Mouse (Mus musculus): ENCODE results near the gene Trem2. TPM values are rescaled to one million over a fixed set of nuclear protein-coding genes. Genes with fewer than 3 reads are reported as not detected.
"Not testable (repeated sequence)": the region's sequence is repeated elsewhere in the genome, so short reads cannot be mapped to it uniquely, and the experiment has no call there.

Trem2 gene
- polyA plus RNA-seq, 1 experiment from 2014 or later: 0.51 TPM

DNA sequence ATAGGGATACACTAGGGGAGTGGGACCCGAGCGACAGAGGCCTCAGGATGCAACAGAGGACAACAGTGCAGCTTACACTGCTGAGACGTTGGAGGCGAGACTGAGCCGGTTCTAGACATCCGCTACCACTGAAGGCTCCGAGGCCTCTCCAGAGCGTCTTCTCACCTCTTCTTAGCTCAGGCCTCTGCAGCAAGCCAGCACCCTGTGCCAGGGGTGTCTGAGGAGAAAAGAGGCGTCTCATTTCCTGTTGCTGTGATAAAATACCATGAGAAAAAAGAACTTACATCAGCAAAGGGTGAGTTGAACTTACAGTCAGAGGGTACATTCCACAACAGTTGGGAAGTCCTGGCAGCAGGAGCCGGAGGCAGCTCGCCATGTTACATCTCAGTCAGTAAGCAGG lies 20.6 kb upstream of the Trem2 start:
- no peaks in the 10 kb centered on the region for H3K36me3 ChIP-seq
- H3K27me3 ChIP-seq (ENCODE audit: low read depth, poor library complexity, severe bottlenecking): no peaks in the 10 kb centered on the region
- H3K27ac ChIP-seq: no peak overlapping the region
- no peak overlapping the region for H3K4me3 ChIP-seq
- H3K4me1 ChIP-seq: peaks cover 2% of the 10 kb centered on the region; the same call in 1 of the 2 replicates
- no peaks in the 10 kb centered on the region for H3K9me3 ChIP-seq (replicated peaks)
- 93% methylated on average over 11 of the region's 11 CpGs for WGBS
- DNase-seq (ENCODE audit: low spot score): no peak

DNA sequence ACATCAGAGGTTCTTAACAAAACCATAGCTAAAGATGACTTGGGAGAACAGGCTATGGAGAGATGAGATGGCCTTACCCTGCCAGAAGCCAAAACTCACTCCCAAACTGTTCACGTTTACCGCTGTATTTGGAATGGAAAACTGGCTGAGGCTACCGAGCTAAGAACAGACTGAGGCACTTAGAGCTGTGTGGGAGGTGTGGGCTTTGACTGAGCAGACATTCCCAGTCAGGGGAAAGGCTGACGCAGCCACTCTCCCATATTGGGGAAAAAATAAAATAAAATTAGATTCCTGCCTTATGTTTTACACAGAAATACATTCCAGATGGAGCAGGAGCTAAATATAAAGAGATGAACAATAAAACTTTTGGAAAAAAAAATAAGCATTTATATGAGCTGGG lies 19.5 kb upstream of the Trem2 start:
- no peak for DNase-seq (ENCODE audit: low spot score)
- H3K4me3 ChIP-seq: no peak overlapping the region
- H3K27me3 ChIP-seq (ENCODE audit: low read depth, poor library complexity, severe bottlenecking): no peaks in the 10 kb centered on the region
- H3K36me3 ChIP-seq: no peaks in the 10 kb centered on the region
- H3K4me1 ChIP-seq: peaks cover 2% of the 10 kb centered on the region; the same call in 1 of the 2 replicates
- WGBS: 87% methylated on average over 4 of the region's 4 CpGs
- no peak overlapping the region for H3K27ac ChIP-seq
- H3K9me3 ChIP-seq (replicated peaks): no peaks in the 10 kb centered on the region

DNA sequence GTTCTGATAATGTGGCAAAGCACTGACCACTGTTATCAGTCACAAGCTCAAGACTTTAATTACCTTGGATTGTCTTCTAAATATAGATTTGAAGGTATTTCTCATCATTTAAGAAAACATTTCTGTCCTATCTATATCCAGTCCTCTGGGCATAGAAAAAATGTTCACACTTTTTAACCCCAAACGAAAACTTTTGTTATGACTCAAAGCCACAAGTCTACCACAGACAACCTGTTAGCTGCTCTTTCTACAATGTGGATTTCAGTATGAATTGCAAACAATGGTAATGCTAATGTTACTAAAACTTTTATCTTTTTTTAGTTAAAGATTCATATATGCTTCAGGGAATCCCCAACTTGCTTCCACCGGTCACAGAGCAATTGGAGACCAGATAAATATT lies 13.7 kb upstream of the Trem2 start:
- Histone ChIP-seq H3K4me1 (peaks cover 2% of the 10 kb centered on the region; the same call in 1 of the 2 replicates), H3K4me3 (no peak overlapping the region), H3K9me3 (replicated peaks) (no peaks in the 10 kb centered on the region), H3K27me3 (ENCODE audit: low read depth, poor library complexity, severe bottlenecking) (no peaks in the 10 kb centered on the region), H3K27ac (no peak overlapping the region), H3K36me3 (no peaks in the 10 kb centered on the region)
- 98% methylated on average over 2 of the region's 2 CpGs for WGBS
- no peak for DNase-seq (ENCODE audit: low spot score)

DNA sequence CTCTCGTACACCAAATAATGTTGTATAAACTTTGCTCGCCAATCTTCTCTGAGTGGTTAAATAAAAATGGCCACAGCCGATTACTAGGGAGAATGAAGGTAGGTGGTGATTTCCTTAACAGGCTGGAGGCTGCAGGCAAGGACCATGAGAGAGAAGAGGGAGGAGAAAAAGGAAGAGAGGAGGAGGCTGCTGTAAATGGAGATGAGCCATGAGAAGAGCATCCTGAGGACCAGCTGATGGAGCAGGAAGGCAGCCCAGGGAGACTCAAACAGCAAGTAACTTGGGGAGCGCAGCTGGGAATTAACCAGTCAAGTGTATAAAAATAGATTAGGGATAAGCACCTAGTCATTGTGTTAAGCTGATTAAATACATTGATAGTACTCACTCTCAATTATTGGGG lies 12.0 kb upstream of the Trem2 start:
- WGBS: 95% methylated on average over 4 of the region's 4 CpGs
- Histone ChIP-seq H3K27ac (no peak overlapping the region), H3K4me3 (no peak overlapping the region), H3K27me3 (ENCODE audit: low read depth, poor library complexity, severe bottlenecking) (no peaks in the 10 kb centered on the region), H3K36me3 (no peaks in the 10 kb centered on the region), H3K4me1 (no peaks in the 10 kb centered on the region), H3K9me3 (replicated peaks) (no peaks in the 10 kb centered on the region)
- no peak for DNase-seq (ENCODE audit: low spot score)

DNA sequence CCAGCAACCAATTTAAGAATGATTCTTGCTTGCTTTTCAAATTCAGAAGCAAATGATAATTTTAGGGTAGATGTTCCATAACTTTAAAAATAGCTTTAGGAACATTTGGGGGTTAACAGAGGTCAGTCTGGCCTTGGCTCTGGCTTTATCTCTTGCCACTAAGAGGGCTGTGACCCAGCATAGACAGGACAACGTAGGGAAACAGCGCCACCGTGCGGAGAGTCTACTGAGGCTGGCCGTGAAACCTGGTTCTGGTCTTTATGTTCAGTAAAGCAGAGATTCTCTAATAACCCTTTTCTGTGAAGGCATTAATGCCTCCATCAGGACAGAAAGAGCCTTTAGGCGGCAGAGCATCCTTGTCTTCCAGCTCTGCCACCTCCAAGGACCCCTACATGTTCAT lies 9.3 kb upstream of the Trem2 start:
- H3K27me3 ChIP-seq (ENCODE audit: low read depth, poor library complexity, severe bottlenecking): no peaks in the 10 kb centered on the region
- H3K4me1 ChIP-seq: no peaks in the 10 kb centered on the region
- no peaks in the 10 kb centered on the region for H3K9me3 ChIP-seq (replicated peaks)
- DNase-seq (ENCODE audit: low spot score): peak; percentile 90
- 7% methylated on average over 6 of the region's 6 CpGs for WGBS
- no peak overlapping the region for H3K27ac ChIP-seq
- no peaks in the 10 kb centered on the region for H3K36me3 ChIP-seq
- H3K4me3 ChIP-seq: no peak overlapping the region

DNA sequence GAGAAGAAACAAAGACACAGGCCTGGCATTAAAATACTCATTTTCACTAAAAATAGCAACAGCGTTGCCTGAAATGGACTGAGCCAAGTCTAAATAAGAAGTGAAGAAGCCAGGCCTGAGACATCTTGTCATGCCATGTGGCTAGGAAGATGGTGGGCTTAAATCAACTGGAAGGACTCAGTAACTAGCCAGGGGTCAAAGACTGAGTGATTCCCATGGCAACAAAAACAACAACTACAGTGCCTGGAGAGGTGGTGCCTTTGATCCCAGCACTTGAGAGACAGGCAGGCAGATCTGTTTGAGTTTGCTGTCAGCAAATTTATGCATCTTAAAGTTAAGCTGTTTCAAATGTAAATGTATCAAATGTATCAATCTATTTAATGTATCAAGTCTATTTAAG lies 5.9 kb upstream of the Trem2 start:
- no peak for DNase-seq (ENCODE audit: low spot score)
- no peak overlapping the region for H3K27ac ChIP-seq
- WGBS: 98% methylated on average over 1 of the region's 1 CpGs

DNA sequence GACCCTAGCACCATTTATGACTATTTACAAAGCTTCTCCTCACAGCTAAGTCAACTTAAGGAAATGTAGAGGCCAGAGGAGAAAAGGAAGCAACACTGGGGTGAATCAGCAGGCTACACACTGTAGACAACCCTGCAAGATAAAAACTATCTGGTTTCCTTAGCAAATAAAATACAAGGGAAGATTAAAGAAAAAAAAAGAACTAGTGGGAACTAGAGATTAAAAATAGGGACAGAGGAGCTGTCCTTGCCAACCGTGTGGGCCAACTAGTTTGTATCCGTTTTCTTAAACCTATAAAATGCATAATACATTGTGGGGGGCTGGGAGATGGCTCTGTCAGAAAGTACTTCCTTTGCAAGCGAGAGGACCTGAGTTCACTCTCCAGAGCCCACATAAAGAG lies 4.3 kb upstream of the Trem2 start:
- WGBS: 83% methylated on average over 3 of the region's 3 CpGs
- Histone ChIP-seq H3K27ac (no peak overlapping the region), H3K4me3 (no peak overlapping the region), H3K4me1 (no peaks in the 10 kb centered on the region), H3K36me3 (no peaks in the 10 kb centered on the region), H3K9me3 (replicated peaks) (no peaks in the 10 kb centered on the region), H3K27me3 (ENCODE audit: low read depth, poor library complexity, severe bottlenecking) (no peaks in the 10 kb centered on the region)
- no peak for DNase-seq (ENCODE audit: low spot score)

More for the DNA sequence above, 5.9 kb upstream of the Trem2 start:
- no peaks in the 10 kb centered on the region for H3K36me3 ChIP-seq
- no peaks in the 10 kb centered on the region for H3K27me3 ChIP-seq (ENCODE audit: low read depth, poor library complexity, severe bottlenecking)
- no peaks in the 10 kb centered on the region for H3K9me3 ChIP-seq (replicated peaks)
- H3K4me1 ChIP-seq: no peaks in the 10 kb centered on the region
- no peak overlapping the region for H3K4me3 ChIP-seq

DNA sequence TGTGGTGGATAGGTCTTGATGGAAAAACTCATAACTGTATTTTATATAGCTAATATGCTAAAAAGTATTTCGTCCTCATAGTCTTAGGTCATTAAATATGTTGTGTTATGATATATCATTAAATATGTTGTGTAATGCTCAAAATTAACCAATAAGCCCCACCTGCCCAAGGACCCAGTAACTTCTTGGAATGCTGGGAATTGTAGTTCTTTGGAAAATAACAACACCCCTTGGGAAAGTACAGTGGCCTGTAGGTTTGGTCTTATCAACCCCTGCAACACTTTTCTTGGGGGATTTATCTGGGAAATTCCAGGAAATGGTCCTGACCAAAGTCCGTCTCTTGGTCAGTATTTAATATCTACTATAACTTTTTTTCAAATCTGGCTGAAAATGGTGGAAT lies 3.1 kb upstream of the Trem2 start:
- H3K4me1 ChIP-seq: no peaks in the 10 kb centered on the region
- 86% methylated on average over 2 of the region's 2 CpGs for WGBS
- no peaks in the 10 kb centered on the region for H3K9me3 ChIP-seq (replicated peaks)
- H3K4me3 ChIP-seq: no peak overlapping the region
- no peaks in the 10 kb centered on the region for H3K27me3 ChIP-seq (ENCODE audit: low read depth, poor library complexity, severe bottlenecking)
- H3K36me3 ChIP-seq: no peaks in the 10 kb centered on the region
- DNase-seq (ENCODE audit: low spot score): no peak
- no peak overlapping the region for H3K27ac ChIP-seq

DNA sequence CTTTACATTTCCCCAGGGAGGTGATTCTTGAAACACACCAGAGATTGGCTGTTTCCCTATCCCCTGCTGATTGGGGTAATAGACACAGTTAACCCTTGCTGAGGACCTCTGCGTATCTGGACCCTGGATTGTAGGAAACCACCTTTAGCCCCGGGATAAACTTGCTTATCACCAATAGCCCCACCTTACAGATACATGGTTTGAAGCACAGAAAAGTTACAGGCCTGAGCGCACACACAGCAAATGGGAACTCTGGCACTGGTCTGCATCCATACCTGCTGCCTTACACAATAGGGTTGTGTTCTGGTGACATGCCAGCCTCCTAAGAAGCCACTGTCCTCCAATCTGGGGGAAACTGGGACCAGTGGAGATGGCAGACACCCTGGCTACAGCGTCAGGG lies 377 bp upstream of the Trem2 start:
- Histone ChIP-seq H3K4me3 (no peak overlapping the region), H3K9me3 (replicated peaks) (no peaks in the 10 kb centered on the region), H3K4me1 (0 out of 2 replicates have a peak, but pooled peaks cover 1% of the 10 kb centered on the region), H3K36me3 (no peaks in the 10 kb centered on the region), H3K27ac (no peak overlapping the region), H3K27me3 (ENCODE audit: low read depth, poor library complexity, severe bottlenecking) (no peaks in the 10 kb centered on the region)
- WGBS: 85% methylated on average over 4 of the region's 4 CpGs
- DNase-seq (ENCODE audit: low spot score): no peak

DNA sequence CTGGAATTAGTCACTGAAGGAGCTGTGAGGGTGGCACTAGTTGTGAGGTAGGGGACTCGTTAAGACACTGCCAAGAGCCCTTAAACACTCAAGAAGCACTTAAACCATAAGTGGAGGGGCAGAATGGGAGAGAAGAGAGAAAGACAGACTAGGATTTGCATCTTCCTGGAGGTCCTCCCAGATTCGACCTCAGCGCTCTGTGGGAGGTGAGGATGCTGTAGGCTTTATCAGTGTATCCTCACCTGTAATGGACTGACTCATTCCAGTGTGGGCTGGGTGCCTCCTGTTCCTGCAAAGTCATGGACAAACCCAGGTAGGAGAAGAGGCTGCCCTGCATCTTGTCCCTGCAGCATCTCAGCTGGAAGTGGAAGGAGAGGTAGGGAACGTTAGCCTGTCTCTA lies 633 bp downstream of the Trem2 start:
- H3K27ac ChIP-seq: 0 out of 2 replicates have a peak overlapping the region, but pooled peaks have one; percentile 17
- WGBS: 72% methylated on average over 4 of the region's 4 CpGs
- no peak for DNase-seq (ENCODE audit: low spot score)
- no peak overlapping the region for H3K4me3 ChIP-seq
- H3K27me3 ChIP-seq (ENCODE audit: low read depth, poor library complexity, severe bottlenecking): no peaks in the 10 kb centered on the region
- H3K4me1 ChIP-seq: 0 out of 2 replicates have a peak, but pooled peaks cover 2% of the 10 kb centered on the region
- H3K36me3 ChIP-seq: no peaks in the 10 kb centered on the region
- H3K9me3 ChIP-seq (replicated peaks): no peaks in the 10 kb centered on the region

DNA sequence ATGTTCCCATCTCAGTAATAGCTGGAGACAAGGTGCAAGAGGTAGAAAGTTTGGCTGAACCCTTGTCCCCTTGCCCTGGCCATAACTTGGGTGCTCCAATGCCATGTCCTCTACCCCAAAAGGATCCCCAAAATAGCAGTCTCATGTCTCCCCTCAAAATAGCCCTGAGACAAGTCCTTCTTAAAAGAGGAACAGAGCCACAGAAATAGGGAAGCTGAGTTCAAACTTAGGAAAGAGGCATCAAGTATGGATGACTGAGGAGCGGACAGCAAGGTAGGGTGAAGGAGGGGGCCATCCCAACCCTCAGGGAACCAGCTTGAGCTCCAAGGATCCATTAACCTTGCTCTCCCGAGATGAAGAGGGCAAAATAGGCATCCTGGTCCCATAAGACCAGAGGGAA lies 1.1 kb downstream of the Trem2 start:
- no peak for DNase-seq (ENCODE audit: low spot score)
- Histone ChIP-seq H3K27ac (no peak overlapping the region), H3K4me1 (0 out of 2 replicates have a peak, but pooled peaks cover 2% of the 10 kb centered on the region), H3K9me3 (replicated peaks) (no peaks in the 10 kb centered on the region), H3K27me3 (ENCODE audit: low read depth, poor library complexity, severe bottlenecking) (no peaks in the 10 kb centered on the region), H3K4me3 (no peak overlapping the region), H3K36me3 (no peaks in the 10 kb centered on the region)
- WGBS: 80% methylated on average over 2 of the region's 2 CpGs

DNA sequence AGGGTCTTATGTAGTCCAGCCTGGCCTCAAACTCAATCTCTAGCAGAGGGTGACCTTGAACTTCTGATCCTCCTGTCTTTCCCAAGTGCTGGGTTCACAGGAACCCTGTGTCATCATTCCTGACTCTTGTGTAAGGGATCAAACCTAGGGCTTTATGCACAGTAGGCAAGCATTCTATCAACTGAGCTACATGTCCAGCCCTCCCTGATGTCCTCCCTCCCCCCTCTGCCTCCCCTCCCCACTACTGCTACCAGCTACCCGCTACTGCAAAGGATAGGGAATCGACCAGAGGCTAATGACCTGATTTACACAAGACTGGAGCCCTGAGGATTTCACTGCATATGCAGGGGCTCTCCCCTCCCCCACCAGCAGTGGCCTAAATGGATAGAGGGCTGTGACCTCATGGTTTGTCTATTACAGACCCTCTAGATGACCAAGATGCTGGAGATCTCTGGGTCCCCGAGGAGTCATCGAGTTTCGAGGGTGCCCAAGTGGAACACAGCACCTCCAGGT lies 4.5 kb downstream of the Trem2 start:
- Histone ChIP-seq H3K9me3 (replicated peaks) (no peaks in the 10 kb centered on the region), H3K4me1 (0 out of 2 replicates have a peak, but pooled peaks cover 2% of the 10 kb centered on the region), H3K27ac (no peak overlapping the region), H3K4me3 (no peak overlapping the region), H3K36me3 (no peaks in the 10 kb centered on the region), H3K27me3 (ENCODE audit: low read depth, poor library complexity, severe bottlenecking) (no peaks in the 10 kb centered on the region)
- 85% methylated on average over 5 of the region's 5 CpGs for WGBS
- DNase-seq (ENCODE audit: low spot score): no peak

DNA sequence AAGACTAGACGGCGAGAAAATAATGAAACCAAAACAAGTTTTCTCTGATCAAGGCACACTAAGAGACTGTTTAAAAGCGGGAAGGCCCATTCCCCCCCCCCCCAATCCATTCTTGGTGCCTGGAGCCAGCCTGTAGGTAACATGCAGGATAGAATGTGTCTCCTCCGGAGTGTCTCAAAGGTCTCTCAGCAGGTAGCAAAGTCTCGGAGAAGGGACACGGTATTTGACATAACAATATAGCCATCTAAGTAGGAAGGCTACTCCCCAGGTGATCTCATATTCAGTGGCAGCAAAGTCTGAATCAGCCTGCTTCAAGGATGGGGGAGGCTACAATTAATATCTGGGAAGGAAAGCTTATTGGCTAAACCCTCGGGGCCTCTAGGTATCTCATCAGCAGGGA lies 6.8 kb downstream of the Trem2 start:
- H3K4me3 ChIP-seq; DNase-seq (ENCODE audit: low spot score); H3K9me3 ChIP-seq (replicated peaks); H3K27ac ChIP-seq; H3K4me1 ChIP-seq; H3K36me3 ChIP-seq; H3K27me3 ChIP-seq (ENCODE audit: low read depth, poor library complexity, severe bottlenecking): not testable (repeated sequence)
- WGBS: 87% methylated on average over 7 of the region's 7 CpGs

DNA sequence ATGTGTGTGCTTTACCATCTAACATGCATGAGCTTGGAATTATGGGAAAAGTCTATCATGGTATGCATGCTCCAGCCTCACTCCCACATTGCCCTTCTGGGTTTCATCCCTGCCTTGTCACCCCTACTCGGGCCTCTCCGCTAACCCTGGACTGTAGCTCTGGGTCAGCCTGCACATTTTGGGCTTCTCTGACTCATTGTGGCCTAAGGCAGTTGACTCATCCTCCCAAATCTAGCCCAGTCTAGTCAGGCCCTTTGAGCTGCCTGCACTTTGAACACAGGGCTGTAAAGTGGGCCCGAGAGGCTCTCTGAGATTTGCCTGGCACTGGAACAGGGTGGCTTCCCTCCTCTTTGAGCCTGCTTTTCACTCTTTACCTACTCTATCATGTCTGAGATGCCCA lies 9.6 kb downstream of the Trem2 start:
- no peak overlapping the region for H3K4me3 ChIP-seq
- WGBS: 93% methylated on average over 3 of the region's 3 CpGs
- H3K27ac ChIP-seq: no peak overlapping the region
- H3K9me3 ChIP-seq (replicated peaks): no peaks in the 10 kb centered on the region
- H3K4me1 ChIP-seq: 0 out of 2 replicates have a peak, but pooled peaks cover 1% of the 10 kb centered on the region
- no peak for DNase-seq (ENCODE audit: low spot score)
- no peaks in the 10 kb centered on the region for H3K36me3 ChIP-seq
- no peaks in the 10 kb centered on the region for H3K27me3 ChIP-seq (ENCODE audit: low read depth, poor library complexity, severe bottlenecking)
